Mouse (Mus musculus): Measurements from ENCODE around the gene Gpatch2l.

GRCm38 (mm10) chr12:86192036-86192449 is 49.6 kb upstream of the Gpatch2l start:
- TF ChIP-seq POLR2A (IDR thresholded peaks at IDR 0.05; ENCODE audit: insufficient read depth, low read depth, low read length) (no peak), CTCF (IDR thresholded peaks at IDR 0.05; ENCODE audit: insufficient read depth, low read depth, low read length) (no peak)
